Mouse (Mus musculus) CH12.LX (cell line): Measurements from ENCODE around the gene Dcx. TPM values are rescaled to one million over a fixed set of nuclear protein-coding genes. Genes with fewer than 3 reads are reported as not detected.

Experiments used
- DNase-seq: peaks from one replicate; pipeline ENCODE4 v3.0.0-alpha.2; 2013; ENCODE audit errors: extremely low read depth
- H3K27ac ChIP-seq: 2 replicates; pipeline ENCODE4 v1.5.1; 2012; ENCODE audit warnings: low read depth, mild to moderate bottlenecking, control low read depth, moderate library complexity; ENCODE audit not compliant: insufficient read depth
- H3K27me3 ChIP-seq: replicated peaks from 2 replicates; pipeline ENCODE3; 2012; ENCODE audit warnings: inconsistent platforms
- H3K36me3 ChIP-seq, 2 experiments: replicated peaks in 1 of 2; 2 replicates each; pipeline versions ENCODE3 to v1.6.1; 2012; ENCODE audit warnings: inconsistent platforms in 1 of 2, low read length in 1 of 2, mild to moderate bottlenecking in 1 of 2, mixed read lengths in 1 of 2, moderate library complexity in 1 of 2; ENCODE audit not compliant: control insufficient read depth in 1 of 2, insufficient read depth in 1 of 2
- H3K4me1 ChIP-seq, 2 experiments: 2 replicates each; pipeline ENCODE4 v1.6.1; 2012; ENCODE audit warnings: inconsistent platforms in 1 of 2, moderate library complexity in 1 of 2; ENCODE audit not compliant: insufficient read depth in 2 of 2, control insufficient read depth in 1 of 2
- H3K4me2 ChIP-seq: 2 replicates; pipeline ENCODE4 v1.6.1; 2012; ENCODE audit warnings: low read depth, mild to moderate bottlenecking, control low read depth; ENCODE audit not compliant: poor library complexity, insufficient read depth, severe bottlenecking
- H3K4me3 ChIP-seq, 3 experiments: fragments of 150-350 bp in 1 of 3; sonication (generic) in 1 of 3; replicated peaks in 1 of 3; 2 replicates each; pipeline versions ENCODE3 to v1.5.1; 2011 to 2012; ENCODE audit warnings: low read depth in 2 of 3, low read length in 2 of 3, mild to moderate bottlenecking in 2 of 3, moderate library complexity in 2 of 3, control low read depth in 1 of 3, improper control_type of control experiment in 1 of 3, inconsistent platforms in 1 of 3, mixed read lengths in 1 of 3; ENCODE audit not compliant: poor library complexity in 1 of 3
- H3K79me2 ChIP-seq: replicated peaks from 2 replicates; pipeline ENCODE4 v1.6.1; 2012; ENCODE audit warnings: mild to moderate bottlenecking, moderate library complexity; ENCODE audit not compliant: control insufficient read depth, poor library complexity, insufficient read depth, severe bottlenecking; ENCODE audit errors: extremely low read depth
- H3K9ac ChIP-seq: 2 replicates; pipeline ENCODE4 v1.6.1; 2012; ENCODE audit warnings: low read depth, mild to moderate bottlenecking, control low read depth, moderate library complexity; ENCODE audit not compliant: insufficient read depth
- H3K9me3 ChIP-seq: replicated peaks from 2 replicates; pipeline ENCODE3; 2012; ENCODE audit warnings: low read length, inconsistent platforms, mixed read lengths
- BHLHE40 ChIP-seq: IDR thresholded peaks from 2 replicates; pipeline ENCODE4 v1.6.1; 2011; ENCODE audit warnings: mild to moderate bottlenecking, low read depth, low read length, improper control_type of control experiment
- CHD1 ChIP-seq: IDR thresholded peaks from 2 replicates; pipeline ENCODE4 v1.6.1; 2012; ENCODE audit warnings: low read depth, low read length, improper control_type of control experiment, inconsistent platforms
- CHD2 ChIP-seq: IDR thresholded peaks from 2 replicates; pipeline ENCODE4 v1.6.1; 2011; ENCODE audit warnings: low read length, improper control_type of control experiment
- ELF1 ChIP-seq: IDR thresholded peaks from 2 replicates; pipeline ENCODE4 v1.6.1; 2014; ENCODE audit warnings: low read depth, mild to moderate bottlenecking, inconsistent platforms, low read length, improper control_type of control experiment
- EP300 ChIP-seq: IDR thresholded peaks from 2 replicates; pipeline ENCODE4 v1.6.1; 2011; ENCODE audit warnings: low read length, improper control_type of control experiment
- ETS1 ChIP-seq: conservative IDR thresholded peaks from 2 replicates; pipeline ENCODE4 v1.6.1; 2012; ENCODE audit warnings: low read depth, mild to moderate bottlenecking, inconsistent platforms, low read length, improper control_type of control experiment, moderate library complexity
- GABPA ChIP-seq: IDR thresholded peaks from 2 replicates; pipeline ENCODE4 v1.6.1; 2012; ENCODE audit warnings: low read depth, low read length, improper control_type of control experiment, inconsistent platforms; ENCODE audit not compliant: insufficient replicate concordance
- IRF4 ChIP-seq: IDR thresholded peaks from 2 replicates; pipeline ENCODE4 v1.6.1; 2014; ENCODE audit warnings: low read depth, mild to moderate bottlenecking, inconsistent platforms, low read length, improper control_type of control experiment
- JUN ChIP-seq: IDR thresholded peaks from 2 replicates; pipeline ENCODE4 v1.6.1; 2011; ENCODE audit warnings: low read depth, mild to moderate bottlenecking, low read length, improper control_type of control experiment, moderate library complexity; ENCODE audit not compliant: insufficient read depth
- KAT2A ChIP-seq: IDR thresholded peaks from 2 replicates; pipeline ENCODE4 v1.6.1; 2012; ENCODE audit warnings: low read length, improper control_type of control experiment, inconsistent platforms; ENCODE audit not compliant: insufficient replicate concordance
- MAFK ChIP-seq: IDR thresholded peaks from 2 replicates; pipeline ENCODE4 v1.6.1; 2011; ENCODE audit warnings: low read length, improper control_type of control experiment; ENCODE audit not compliant: insufficient replicate concordance
- MAX ChIP-seq: IDR thresholded peaks from 2 replicates; pipeline ENCODE4 v1.6.1; 2011; ENCODE audit warnings: low read length, improper control_type of control experiment
- MAZ ChIP-seq: IDR thresholded peaks from 2 replicates; pipeline ENCODE4 v1.6.1; 2012; ENCODE audit warnings: low read depth, mild to moderate bottlenecking, inconsistent platforms, low read length, improper control_type of control experiment, moderate library complexity
- MEF2A ChIP-seq: IDR thresholded peaks from 2 replicates; pipeline ENCODE4 v1.6.1; 2014; ENCODE audit warnings: low read depth, mild to moderate bottlenecking, inconsistent platforms, low read length, improper control_type of control experiment, borderline replicate concordance
- NELFE ChIP-seq: IDR thresholded peaks from 2 replicates; pipeline ENCODE4 v1.6.1; 2011; ENCODE audit warnings: low read depth, low read length, improper control_type of control experiment
- NRF1 ChIP-seq: IDR thresholded peaks from 2 replicates; pipeline ENCODE4 v1.6.1; 2014; ENCODE audit warnings: low read depth, mild to moderate bottlenecking, inconsistent platforms, low read length, improper control_type of control experiment, moderate library complexity
- PAX5 ChIP-seq: IDR thresholded peaks from 2 replicates; pipeline ENCODE4 v1.6.1; 2012; ENCODE audit warnings: low read length, inconsistent platforms, mixed read lengths
- POLR2A ChIP-seq: IDR thresholded peaks from 2 replicates; pipeline ENCODE4 v1.6.1; 2011; ENCODE audit warnings: low read depth, mild to moderate bottlenecking, improper control_type of control experiment, low read length
- RAD21 ChIP-seq: IDR thresholded peaks from 2 replicates; pipeline ENCODE4 v1.6.1; 2011; ENCODE audit warnings: low read depth, mild to moderate bottlenecking, low read length, improper control_type of control experiment, moderate library complexity
- RCOR1 ChIP-seq: conservative IDR thresholded peaks from 2 replicates; pipeline ENCODE4 v1.6.1; 2012; ENCODE audit warnings: low read depth, mild to moderate bottlenecking, inconsistent platforms, low read length, improper control_type of control experiment
- SIN3A ChIP-seq: IDR thresholded peaks from 2 replicates; pipeline ENCODE4 v1.6.1; 2012; ENCODE audit warnings: low read length, improper control_type of control experiment, inconsistent platforms
- UBTF ChIP-seq: IDR thresholded peaks from 2 replicates; pipeline ENCODE4 v1.6.1; 2012; ENCODE audit warnings: low read depth, mild to moderate bottlenecking, inconsistent platforms, low read length, improper control_type of control experiment, moderate library complexity
- USF1 ChIP-seq: IDR thresholded peaks from 2 replicates; pipeline ENCODE4 v1.6.1; 2014; ENCODE audit warnings: low read depth, mild to moderate bottlenecking, inconsistent platforms, low read length, improper control_type of control experiment
- USF2 ChIP-seq: conservative IDR thresholded peaks from 2 replicates; pipeline ENCODE4 v1.6.1; 2011; ENCODE audit warnings: low read depth, low read length, improper control_type of control experiment
- ZC3H11A ChIP-seq: IDR thresholded peaks from 2 replicates; pipeline ENCODE4 v1.6.1; 2012; ENCODE audit warnings: low read depth, mild to moderate bottlenecking, inconsistent platforms, low read length, improper control_type of control experiment
- ZKSCAN1 ChIP-seq: IDR thresholded peaks from 2 replicates; pipeline ENCODE4 v1.6.1; 2012; ENCODE audit warnings: low read depth, inconsistent platforms, low read length, improper control_type of control experiment, borderline replicate concordance
- ZNF384 ChIP-seq: IDR thresholded peaks from 2 replicates; pipeline ENCODE4 v1.6.1; 2012; ENCODE audit warnings: low read depth, low read length, improper control_type of control experiment, inconsistent platforms
- dilution Hi-C: fragments of 300-500 bp; cut with MboI; formaldehyde crosslinking; loops from 2 replicates; pipeline ENCODE4 v1.14.3; 2020; ENCODE audit warnings: low sequenced_read_pairs; ENCODE audit not compliant: extremely low pct_unique_long_range_greater_than_20kb, extremely low pct_ligation_motif_present
- in situ Hi-C: fragments of 300-500 bp; cut with MboI; formaldehyde crosslinking; loops from 3 replicates; pipeline ENCODE4 v1.14.3; 2019; ENCODE audit warnings: low sequenced_read_pairs, low pct_ligation_motif_present, low pct_unique_long_range_greater_than_20kb, mixed read lengths
- polyA plus RNA-seq: library from polyadenylated mRNA; unstranded; fragments of >175 nt; gene quantifications from 2 replicates; pipeline ENCODE4 v1.2.1, GENCODE M21; 2012; ENCODE audit warnings: low read depth; ENCODE audit not compliant: insufficient read length
- total RNA-seq, 2 experiments: library from RNA; depleted of rRNA; stranded (reverse); fragments of 300-350 nt in 1 of 2; fragments of >200 nt in 1 of 2; gene quantifications; 2 replicates each; pipeline ENCODE4 v1.2.3; 2012 to 2014

Gene Dcx
- total and polyA plus RNA-seq, 3 experiments, result not detected

DNA sequence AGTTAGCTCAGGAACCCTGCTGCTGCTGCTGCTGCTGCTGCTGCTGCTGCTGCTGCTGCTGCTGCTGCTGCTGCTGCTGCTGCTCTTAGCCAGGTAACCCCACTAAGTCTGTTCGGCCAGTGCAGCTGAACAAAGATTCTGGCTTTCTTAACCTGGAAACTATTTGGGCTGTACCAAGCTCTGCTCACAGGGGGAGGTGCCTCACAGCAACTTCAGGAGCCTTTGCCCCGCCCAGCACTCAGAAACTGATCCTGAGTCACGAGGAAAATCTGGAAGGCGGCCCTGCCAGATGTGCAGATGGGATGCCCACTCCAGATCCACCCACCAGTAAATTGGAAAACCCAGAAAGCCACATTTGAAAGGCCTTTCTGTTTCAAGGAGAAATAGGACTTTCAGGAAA is 105.9 kb downstream of the Dcx start, which contains the start of gene Capn6:
Capn6 (minus strand) TSS at position 203 of the 400 bp plus-strand sequence.
- H3K4me1 ChIP-seq, result no peaks in the 10 kb centered on the region
- dilution Hi-C loops, result no loop called here
- H3K9ac ChIP-seq, result no peak within 1 kb of the TSS
- no peaks in the 10 kb centered on the region for H3K9me3 ChIP-seq
- no peak within 1 kb of the TSS for H3K4me2 ChIP-seq
- no peaks in the 10 kb centered on the region for H3K79me2 ChIP-seq
- DNase-seq, result no peak
- H3K27me3 ChIP-seq, result no peaks in the 10 kb centered on the region
- no peak within 1 kb of the TSS for H3K27ac ChIP-seq
- no peak for TF ChIP-seq EP300
- no peak for TF ChIP-seq JUN
- TF ChIP-seq UBTF, result no peak
- TF ChIP-seq ZC3H11A, result no peak
- TF ChIP-seq SIN3A, result no peak
- no peak for TF ChIP-seq NRF1
- TF ChIP-seq RCOR1, result no peak
- TF ChIP-seq PAX5, result no peak
- no peak for TF ChIP-seq MAX
- no peak for TF ChIP-seq POLR2A
- TF ChIP-seq RAD21, result no peak
- TF ChIP-seq USF1, result no peak
- TF ChIP-seq CHD1, result no peak
- no peak for TF ChIP-seq GABPA
- TF ChIP-seq NELFE, result no peak
- TF ChIP-seq KAT2A, result no peak
- no peak for TF ChIP-seq CHD2
- TF ChIP-seq, all 38 proteins: peak for 0
- in situ Hi-C loops, result no loop called here
- Histone ChIP-seq H3K36me3 (no peaks in the 10 kb centered on the region), H3K4me3 (no peak within 1 kb of the TSS)

DNA sequence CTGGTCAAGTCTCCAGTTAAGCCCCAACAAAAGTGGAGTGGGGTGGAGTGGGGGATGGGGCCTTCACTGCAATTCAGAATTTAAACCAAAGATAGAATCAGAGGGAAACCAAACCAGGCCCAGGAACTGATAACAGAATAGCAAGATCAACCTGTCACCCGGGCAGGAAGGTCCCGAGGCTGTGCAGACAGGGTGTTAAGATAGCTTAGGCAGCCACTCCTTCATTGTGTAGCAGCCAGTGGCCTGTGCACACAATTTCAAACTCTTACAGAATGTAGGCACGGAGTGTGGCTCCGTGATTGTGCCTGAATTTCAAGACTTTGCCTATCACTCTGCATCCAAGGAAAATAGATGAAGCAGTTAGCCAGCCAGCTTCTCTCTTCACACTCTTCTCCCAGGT is 106.6 kb downstream of the Dcx start:
- no peak for TF ChIP-seq ZKSCAN1
- no peak for TF ChIP-seq ZNF384
- TF ChIP-seq POLR2A, result no peak
- no peak for TF ChIP-seq ETS1
- no peak for TF ChIP-seq USF2
- no peak for TF ChIP-seq MAFK
- TF ChIP-seq ELF1, result no peak
- TF ChIP-seq MEF2A, result no peak
- TF ChIP-seq EP300, result no peak
- TF ChIP-seq MAZ, result no peak
- TF ChIP-seq IRF4, result no peak
- no peak for TF ChIP-seq GABPA
- no peak for TF ChIP-seq CHD1
- no peak for TF ChIP-seq BHLHE40
- no peaks in the 10 kb centered on the region for H3K4me1 ChIP-seq
- H3K79me2 ChIP-seq, result no peaks in the 10 kb centered on the region
- in situ Hi-C loops (no loop called here), dilution Hi-C loops (no loop called here)
- H3K36me3 ChIP-seq, result no peaks in the 10 kb centered on the region
- no peak for DNase-seq
- no peak overlapping the region for H3K4me2 ChIP-seq
- H3K27ac ChIP-seq, result no peak overlapping the region
- H3K9me3 ChIP-seq, result no peaks in the 10 kb centered on the region
- no peak overlapping the region for H3K4me3 ChIP-seq
- H3K27me3 ChIP-seq, result no peaks in the 10 kb centered on the region
- no peak overlapping the region for H3K9ac ChIP-seq
